Mouse (Mus musculus) kidney, postnatal 0 days (tissue): Measurements from ENCODE around the gene Pes1. TPM values are rescaled to one million over a fixed set of nuclear protein-coding genes. Genes with fewer than 3 reads are reported as not detected.

Experiments
- ATAC-seq: fragments of 200-750 bp; cut with Nextera tagmentation; replicated peaks from 2 replicates; pipeline ENCODE4 v1.8.0; 2017; ENCODE audit warnings: low read depth, moderate number of reproducible peaks, moderate TSS enrichment, moderate library complexity; ENCODE audit not compliant: low FRiP score
- DNase-seq: peaks from one replicate; pipeline ENCODE4 v3.0.0-alpha.2; 2016; ENCODE audit warnings: low spot score
- H3K27ac ChIP-seq: fragments of 300-500 bp; sonication (generic); 2 replicates; pipeline ENCODE4 v1.5.1; 2014; ENCODE audit warnings: mild to moderate bottlenecking
- H3K27me3 ChIP-seq: fragments of 300-500 bp; sonication (generic); 2 replicates; pipeline ENCODE4 v1.6.1; 2014; ENCODE audit warnings: low read length, mixed read lengths; ENCODE audit not compliant: insufficient read depth
- H3K36me3 ChIP-seq: fragments of 300-500 bp; sonication (generic); 2 replicates; pipeline ENCODE4 v1.6.1; 2014; ENCODE audit warnings: low read length, mixed read lengths; ENCODE audit not compliant: insufficient read depth
- H3K4me1 ChIP-seq: fragments of 300-500 bp; sonication (generic); replicated peaks from 2 replicates; pipeline ENCODE4 v1.6.1; 2014; ENCODE audit warnings: antibody characterized with exemption, low read length, mixed read lengths; ENCODE audit not compliant: insufficient read depth
- H3K4me2 ChIP-seq: fragments of 300-500 bp; sonication (generic); 2 replicates; pipeline ENCODE4 v1.6.1; 2014; ENCODE audit warnings: mild to moderate bottlenecking, low read length, moderate library complexity, mixed read lengths
- H3K4me3 ChIP-seq: fragments of 300-500 bp; sonication (generic); replicated peaks from 2 replicates; pipeline ENCODE4 v1.5.1; 2014; ENCODE audit warnings: low read depth, low read length
- H3K9ac ChIP-seq: fragments of 300-500 bp; sonication (generic); 2 replicates; pipeline ENCODE4 v1.6.1; 2014; ENCODE audit warnings: low read depth, low read length
- H3K9me3 ChIP-seq: fragments of 300-500 bp; sonication (generic); replicated peaks from 2 replicates; pipeline ENCODE4 v1.6.1; 2016; ENCODE audit warnings: low read length, inconsistent platforms, mixed read lengths
- CTCF ChIP-seq: IDR thresholded peaks from 2 replicates; pipeline ENCODE4 v1.5.1; 2016; ENCODE audit warnings: antibody characterized with exemption, low read depth, mild to moderate bottlenecking, moderate library complexity
- WGBS: fragments of 180-500 bp; shearing (Covaris S2); extraction: QIAGEN DNeasy Blood & Tissue Kit; methylation state at CpG from one replicate; pipeline ENCODE4 v1.1.7; 2014; 5-methylcytosine and 5-hydroxymethylcytosine counted together
- polyA plus RNA-seq: library from polyadenylated mRNA; unstranded; fragments of >200 nt; fragmentation: Nextera tagmentation; extraction: Ambion mirVana; gene quantifications from 2 replicates; pipeline ENCODE4 v1.2.1, GENCODE M21; 2015

Gene Pes1
- 55.0 and 61.7 TPM in 2 replicates for polyA plus RNA-seq

GRCm38 (mm10) chr11:3963610-3964415 lies at the start of gene Pes1:
Pes1 (plus strand) TSS chr11:3963975.
- Histone ChIP-seq H3K36me3 (peaks cover 8% of the 10 kb centered on the region; the same call in 1 of the 2 replicates), H3K27me3 (no peaks in the 10 kb centered on the region), H3K4me1 (0 out of 2 replicates have a peak, but pooled peaks cover 6% of the 10 kb centered on the region), H3K9me3 (no peaks in the 10 kb centered on the region), H3K9ac (peak within 1 kb of the TSS; percentile 64), H3K4me3 (peak within 1 kb of the TSS; percentile 64), H3K4me2 (peak within 1 kb of the TSS; percentile 74), H3K27ac (peak within 1 kb of the TSS; percentile 84)
- TF ChIP-seq CTCF: no peak
- DNase-seq: peak; percentile 93
- WGBS: under 1% methylated on average over 31 of the region's 31 CpGs
- peak; percentile 87 for ATAC-seq

GRCm38 (mm10) chr11:3914109-3914840 lies 49.5 kb upstream of the Pes1 start, which contains the start of gene Slc35e4:
Slc35e4 (minus strand) TSS chr11:3914664.
- H3K4me2 ChIP-seq: peak within 1 kb of the TSS; percentile 69
- peak; percentile 47 for ATAC-seq
- no peaks in the 10 kb centered on the region for H3K9me3 ChIP-seq
- H3K4me3 ChIP-seq: peak within 1 kb of the TSS; percentile 55
- H3K4me1 ChIP-seq: peaks cover 28% of the 10 kb centered on the region; the same call in 1 of the 2 replicates
- peak; percentile 83 for DNase-seq
- peak; percentile 95 for TF ChIP-seq CTCF
- WGBS: under 1% methylated on average over 28 of the region's 28 CpGs
- no peaks in the 10 kb centered on the region for H3K27me3 ChIP-seq
- 0 out of 2 replicates have a peak, but pooled peaks cover 5% of the 10 kb centered on the region for H3K36me3 ChIP-seq
- peak within 1 kb of the TSS; percentile 64; the same call in 1 of the 2 replicates for H3K27ac ChIP-seq
- peak within 1 kb of the TSS; percentile 25 for H3K9ac ChIP-seq

- no peak overlapping the region for H3K4me2 ChIP-seq
- H3K9ac ChIP-seq: no peak overlapping the region
- 0 out of 2 replicates have a peak, but pooled peaks cover 6% of the 10 kb centered on the region for H3K4me1 ChIP-seq
- no peak overlapping the region for H3K4me3 ChIP-seq
- ATAC-seq: no peak
- H3K9me3 ChIP-seq: no peaks in the 10 kb centered on the region
- peaks cover 18% of the 10 kb centered on the region for H3K36me3 ChIP-seq
- no peaks in the 10 kb centered on the region for H3K27me3 ChIP-seq
- no peak overlapping the region for H3K27ac ChIP-seq
- no peak for DNase-seq
- 54% methylated on average over 1 of the region's 1 CpGs for WGBS
- TF ChIP-seq CTCF: peak; percentile 69
Observed at GRCm38 (mm10) chr11:3918738-3919137, 45.0 kb upstream of the Pes1 start.

- DNase-seq: no peak
- H3K4me2 ChIP-seq: no peak overlapping the region
- 79% methylated on average over 7 of the region's 7 CpGs for WGBS
- H3K9me3 ChIP-seq: no peaks in the 10 kb centered on the region
- TF ChIP-seq CTCF: no peak
- H3K4me3 ChIP-seq: no peak overlapping the region
- H3K36me3 ChIP-seq: peaks cover 20% of the 10 kb centered on the region
- no peaks in the 10 kb centered on the region for H3K4me1 ChIP-seq
- no peak for ATAC-seq
- H3K27ac ChIP-seq: no peak overlapping the region
- no peak overlapping the region for H3K9ac ChIP-seq
- H3K27me3 ChIP-seq: no peaks in the 10 kb centered on the region
Observed at GRCm38 (mm10) chr11:3920476-3920875, 43.3 kb upstream of the Pes1 start.

- 42% methylated on average over 8 of the region's 8 CpGs for WGBS
- H3K9me3 ChIP-seq: no peaks in the 10 kb centered on the region
- DNase-seq (peak; percentile 65), ATAC-seq (no peak)
- H3K4me1 ChIP-seq: no peaks in the 10 kb centered on the region
- peaks cover 20% of the 10 kb centered on the region for H3K36me3 ChIP-seq
- peak; percentile 82 for TF ChIP-seq CTCF
- H3K27ac ChIP-seq: no peak overlapping the region
- H3K9ac ChIP-seq: no peak overlapping the region
- no peaks in the 10 kb centered on the region for H3K27me3 ChIP-seq
- no peak overlapping the region for H3K4me3 ChIP-seq
- H3K4me2 ChIP-seq: no peak overlapping the region
Observed at GRCm38 (mm10) chr11:3921281-3921850, 42.4 kb upstream of the Pes1 start.

GRCm38 (mm10) chr11:3922115-3922514 lies 41.7 kb upstream of the Pes1 start:
- Histone ChIP-seq H3K9ac (no peak overlapping the region), H3K36me3 (peaks cover 16% of the 10 kb centered on the region), H3K4me3 (no peak overlapping the region), H3K4me2 (no peak overlapping the region), H3K9me3 (no peaks in the 10 kb centered on the region), H3K4me1 (no peaks in the 10 kb centered on the region), H3K27me3 (no peaks in the 10 kb centered on the region), H3K27ac (no peak overlapping the region)
- no peak for TF ChIP-seq CTCF
- 96% methylated on average over 9 of the region's 9 CpGs for WGBS
- no peak for ATAC-seq
- no peak for DNase-seq
